Mouse (Mus musculus): Measurements from ENCODE around the gene Rnf41.

GRCm38 (mm10) chr10:128372142-128372541 is 39.3 kb upstream of the Rnf41 start:
- TF ChIP-seq CTCF (IDR thresholded peaks at IDR 0.05 in 2 of 3, conservative IDR thresholded peaks at IDR 0.05 in 1 of 3; ENCODE audit: control insufficient read depth in 1 of 3, insufficient read depth in 1 of 3, low read depth in 2 of 3, low read length in 3 of 3, poor library complexity in 1 of 3, severe bottlenecking in 1 of 3) (peak; percentile 25 to 42 (median 26); a peak in 4 of 6 replicates), USF2 (IDR thresholded peaks at IDR 0.05; ENCODE audit: borderline replicate concordance in 1 of 2, insufficient read depth in 1 of 2, low read depth in 1 of 2, low read length in 2 of 2) (no peak), EP300 (IDR thresholded peaks at IDR 0.05; ENCODE audit: low read depth in 1 of 2, low read length in 2 of 2) (no peak), GATA1 (IDR thresholded peaks at IDR 0.05; ENCODE audit: low read depth, low read length) (no peak), MYC (IDR thresholded peaks at IDR 0.05; ENCODE audit: low read depth, low read length) (no peak), SIN3A (IDR thresholded peaks at IDR 0.05; ENCODE audit: low read length) (no peak), USF1 (IDR thresholded peaks at IDR 0.05; ENCODE audit: low read depth, low read length) (no peak), RAD21 (IDR thresholded peaks at IDR 0.05; ENCODE audit: low read depth, low read length) (no peak)

Data from MEL (cell line).